Mouse (Mus musculus): Measurements from ENCODE around the gene Tor2a. TPM values are rescaled to one million over a fixed set of nuclear protein-coding genes. Genes with fewer than 3 reads are reported as not detected.

Tor2a gene
- total and polyA plus RNA-seq, 3 experiments: 54.7 to 62.2 TPM; not detected in 1

DNA sequence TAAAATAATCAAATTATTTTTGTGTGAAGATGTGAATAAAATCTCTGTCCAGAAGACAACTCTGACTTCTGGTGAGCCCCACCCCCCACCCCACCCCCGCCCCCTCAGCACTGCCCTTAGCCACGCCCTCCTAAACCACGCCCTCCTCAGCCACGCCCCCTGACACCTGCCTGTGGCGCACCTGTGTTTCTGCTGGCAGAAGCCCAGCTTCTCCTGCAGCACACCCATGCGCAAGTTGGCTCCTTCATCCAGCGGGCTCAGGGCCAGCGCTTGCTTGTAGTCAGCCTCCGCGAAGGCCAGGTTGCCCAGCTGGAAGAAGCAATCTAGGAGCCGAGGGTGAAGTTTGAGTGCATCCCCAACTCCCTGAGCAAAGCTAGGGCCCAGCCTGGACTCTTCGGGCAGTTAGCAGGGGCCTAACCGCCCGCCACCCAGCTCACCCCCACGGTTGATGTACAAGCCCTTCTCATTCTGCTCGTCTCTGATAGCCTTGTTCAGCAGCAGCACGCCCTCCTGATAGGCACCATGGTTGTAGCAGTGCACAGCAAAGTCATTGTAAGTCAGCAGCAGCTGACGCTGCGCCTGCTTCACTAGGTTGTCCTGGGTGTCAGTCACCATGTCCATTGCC lies 11.7 kb downstream of the Tor2a start:
- H3K4me3 ChIP-seq (ENCODE audit: control insufficient read depth in 1 of 2, insufficient read depth in 1 of 2, low read depth in 2 of 2, low read length in 2 of 2): no peak overlapping the region
- no peak overlapping the region for H3K27ac ChIP-seq (ENCODE audit: control insufficient read depth, low read depth, low read length)

DNA sequence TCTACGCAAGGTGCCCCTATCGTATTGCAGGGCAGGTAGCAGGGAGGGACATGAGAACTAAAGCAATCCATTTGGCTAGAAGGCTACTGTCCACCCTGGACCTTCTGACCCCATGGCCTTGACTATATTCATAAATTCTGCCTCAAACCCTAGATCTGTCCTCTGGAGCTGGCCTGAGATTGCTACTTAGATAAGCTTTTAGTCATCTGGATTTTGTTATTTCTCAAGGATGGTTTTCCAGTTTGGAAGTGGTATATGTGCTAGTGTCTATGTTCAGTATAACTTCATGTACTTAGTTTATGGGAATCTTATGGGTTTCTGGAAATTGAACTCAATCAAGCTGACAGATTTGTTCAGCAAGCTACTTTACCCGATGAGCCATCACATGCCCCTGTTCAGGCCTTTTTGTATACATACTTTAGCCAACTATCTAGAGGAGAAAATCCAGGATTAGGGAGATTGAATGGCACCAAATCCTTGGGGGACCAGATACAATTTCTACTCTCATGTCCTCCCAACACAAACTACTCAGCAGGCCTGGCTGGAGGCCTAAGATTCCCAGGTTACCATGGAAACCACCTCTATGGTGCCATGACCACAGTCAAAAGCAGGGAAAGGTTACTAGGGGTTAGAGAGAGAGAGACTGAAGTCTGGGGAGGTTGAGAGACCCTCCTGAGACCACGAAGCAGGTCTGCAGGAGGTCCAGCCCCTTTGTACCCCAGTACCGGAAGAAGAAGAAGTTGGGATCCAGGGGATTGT lies 12.5 kb downstream of the Tor2a start:
- Histone ChIP-seq H3K27me3 (ENCODE audit: control insufficient read depth in 1 of 2, insufficient read depth in 2 of 2, low read length in 2 of 2) (no peaks in the 10 kb centered on the region), H3K27ac (ENCODE audit: control insufficient read depth, low read depth, low read length) (no peak overlapping the region)
- no peak for TF ChIP-seq POLR2AphosphoS5 (IDR thresholded peaks at IDR 0.05; ENCODE audit: borderline replicate concordance, low read depth, low read length)
- no peak for TF ChIP-seq ETS1 (IDR thresholded peaks at IDR 0.05; ENCODE audit: low read depth, low read length)
- TF ChIP-seq BHLHE40 (IDR thresholded peaks at IDR 0.05; ENCODE audit: borderline replicate concordance, low read depth, low read length): no peak
- no peak for TF ChIP-seq NRF1 (IDR thresholded peaks at IDR 0.05; ENCODE audit: insufficient read depth, low read depth, low read length, poor library complexity, severe bottlenecking)
- no peak for TF ChIP-seq MAX (IDR thresholded peaks at IDR 0.05; ENCODE audit: low read length)
- TF ChIP-seq TBP (IDR thresholded peaks at IDR 0.05; ENCODE audit: low read depth, low read length): no peak
- no peak for TF ChIP-seq HCFC1 (IDR thresholded peaks at IDR 0.05; ENCODE audit: low read depth, low read length)
- TF ChIP-seq GABPA (IDR thresholded peaks at IDR 0.05; ENCODE audit: low read depth, low read length): no peak
- TF ChIP-seq EP300 (IDR thresholded peaks at IDR 0.05; ENCODE audit: low read depth in 1 of 2, low read length in 2 of 2): no peak
- TF ChIP-seq CHD2 (IDR thresholded peaks at IDR 0.05; ENCODE audit: low read length): no peak
- no peak for TF ChIP-seq MYB (IDR thresholded peaks at IDR 0.05; ENCODE audit: low read depth, low read length)
- no peak for TF ChIP-seq USF2 (IDR thresholded peaks at IDR 0.05; ENCODE audit: borderline replicate concordance in 1 of 2, insufficient read depth in 1 of 2, low read depth in 1 of 2, low read length in 2 of 2)
- no peak for TF ChIP-seq MEF2A (IDR thresholded peaks at IDR 0.05; ENCODE audit: extremely low read depth, insufficient replicate concordance, low read depth, low read length, poor library complexity, severe bottlenecking)
- no peak for TF ChIP-seq USF1 (IDR thresholded peaks at IDR 0.05; ENCODE audit: low read depth, low read length)
- TF ChIP-seq ZMIZ1 (IDR thresholded peaks at IDR 0.05; ENCODE audit: low read depth, low read length): no peak

More for the DNA sequence above, 11.7 kb downstream of the Tor2a start:
- H3K36me3 ChIP-seq (ENCODE audit: control insufficient read depth in 1 of 2, insufficient read depth in 2 of 2, low read length in 2 of 2): no peaks in the 10 kb centered on the region
- DNase-seq (ENCODE audit: low read depth, low spot score): peak; percentile 30
- TF ChIP-seq UBTF (IDR thresholded peaks at IDR 0.05; ENCODE audit: borderline replicate concordance, insufficient read depth, low read depth, low read length): no peak
- TF ChIP-seq RCOR1 (IDR thresholded peaks at IDR 0.05; ENCODE audit: low read depth, low read length): no peak
- TF ChIP-seq ZNF384 (IDR thresholded peaks at IDR 0.05; ENCODE audit: low read depth, low read length): no peak
- TF ChIP-seq BHLHE40 (IDR thresholded peaks at IDR 0.05; ENCODE audit: borderline replicate concordance, low read depth, low read length): no peak
- TF ChIP-seq TBP (IDR thresholded peaks at IDR 0.05; ENCODE audit: low read depth, low read length): peak; percentile 70; the same call in 1 of the 2 replicates
- TF ChIP-seq MEF2A (IDR thresholded peaks at IDR 0.05; ENCODE audit: extremely low read depth, insufficient replicate concordance, low read depth, low read length, poor library complexity, severe bottlenecking): no peak
- no peak for TF ChIP-seq SMC3 (IDR thresholded peaks at IDR 0.05; ENCODE audit: low read depth, low read length)
- no peak for TF ChIP-seq POLR2A (IDR thresholded peaks at IDR 0.05; ENCODE audit: control insufficient read depth in 1 of 2, insufficient read depth in 1 of 2, low read depth in 1 of 2, low read length in 2 of 2, poor library complexity in 1 of 2)
- TF ChIP-seq ZKSCAN1 (IDR thresholded peaks at IDR 0.05; ENCODE audit: low read depth, low read length): no peak
- no peak overlapping the region for H3K9ac ChIP-seq (ENCODE audit: control insufficient read depth, low read depth, low read length, poor library complexity, severe bottlenecking)
- H3K9me3 ChIP-seq (replicated peaks; ENCODE audit: insufficient read depth, low read length): no peaks in the 10 kb centered on the region
- H3K79me2 ChIP-seq (ENCODE audit: control insufficient read depth, insufficient read depth, low read length, poor library complexity): no peaks in the 10 kb centered on the region
- peaks cover 2 to 8% of the 10 kb centered on the region in 2 experiments; a peak in 2 of 4 replicates for H3K4me1 ChIP-seq (ENCODE audit: control insufficient read depth in 1 of 2, insufficient read depth in 2 of 2, low read length in 2 of 2)
- H3K27me3 ChIP-seq (ENCODE audit: control insufficient read depth in 1 of 2, insufficient read depth in 2 of 2, low read length in 2 of 2): no peaks in the 10 kb centered on the region

More for the DNA sequence above, 12.5 kb downstream of the Tor2a start:
- Histone ChIP-seq H3K9me3 (replicated peaks; ENCODE audit: insufficient read depth, low read length) (no peaks in the 10 kb centered on the region), H3K4me3 (ENCODE audit: control insufficient read depth in 1 of 2, insufficient read depth in 1 of 2, low read depth in 2 of 2, low read length in 2 of 2) (no peak overlapping the region), H3K4me1 (ENCODE audit: control insufficient read depth in 1 of 2, insufficient read depth in 2 of 2, low read length in 2 of 2) (peaks cover 2 to 8% of the 10 kb centered on the region in 2 experiments; a peak in 2 of 4 replicates), H3K36me3 (ENCODE audit: control insufficient read depth in 1 of 2, insufficient read depth in 2 of 2, low read length in 2 of 2) (no peaks in the 10 kb centered on the region), H3K9ac (ENCODE audit: control insufficient read depth, low read depth, low read length, poor library complexity, severe bottlenecking) (no peak overlapping the region), H3K79me2 (ENCODE audit: control insufficient read depth, insufficient read depth, low read length, poor library complexity) (no peaks in the 10 kb centered on the region)
- no peak for DNase-seq (ENCODE audit: low read depth, low spot score)
